ENCODE assay signal across 30 mouse cellular contexts in the genomic region with DNA sequence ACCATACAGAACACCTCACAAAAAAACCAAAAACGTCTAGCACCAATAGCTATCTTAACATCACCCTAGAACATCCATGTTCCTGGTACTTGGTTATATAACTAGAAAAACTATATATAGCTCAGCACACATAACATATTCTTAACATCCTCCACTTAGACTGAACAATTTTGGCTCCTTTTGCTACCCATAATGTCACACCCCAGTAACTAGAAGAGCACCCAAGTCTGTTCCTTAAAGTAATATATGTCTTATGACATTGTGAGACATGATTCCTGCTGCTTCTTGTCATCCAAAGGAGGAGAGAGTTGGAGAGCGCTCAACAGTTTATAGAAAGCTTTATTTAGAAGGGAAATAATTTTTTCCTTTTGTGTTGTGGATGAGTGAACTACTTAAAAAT.
DNase-seq lines count a peak whose midpoint lies in the region; ATAC-seq and TF ChIP-seq lines count a peak whose summit lies in the region.
"Had no signal": no experiment of that assay in that cellular context is flagged by ENCODE, and none has a peak within 500 bp of the region (broad histone marks: within the 10 kb centered on the region; RNA-seq: fewer than 3 reads in every experiment).

No protein-coding gene starts in this region.

- WGBS in forebrain, postnatal 0 days, result 79% methylated on average over 2 of the region's 2 CpGs
- WGBS in forebrain, embryonic 14.5 days, result 80% methylated on average over 2 of the region's 2 CpGs
- 80% methylated on average over 2 of the region's 2 CpGs for WGBS in limb, embryonic 14.5 days
- 81% methylated on average over 2 of the region's 2 CpGs for WGBS in limb, embryonic 10.5 days

- DNase-seq in forebrain, postnatal 0 days, result no peak
- no peak for DNase-seq in forebrain, embryonic 14.5 days (ENCODE audit: low spot score)
- peak; percentile 1 for DNase-seq in limb, embryonic 14.5 days (ENCODE audit: low spot score)
- DNase-seq in limb, embryonic 10.5 days (ENCODE audit: low spot score), result no peak
- no peak for DNase-seq in left cerebral cortex, adult 18-20 months (ENCODE audit: low spot score in 2 of 2)
- DNase-seq: adrenal gland, postnatal 10 days; adrenal gland, postnatal 36 days; cerebellum, adult 11 months; cerebellum, adult 2 months; cerebellum, adult 9-11 months; cerebellum, postnatal 25 days; gastrocnemius, postnatal 25 days; heart, adult 18-20 months; heart, postnatal 10 days; heart, postnatal 36 days had no signal

- no peak for TF ChIP-seq POLR2A in limb, embryonic 14.5 days (IDR thresholded peaks at IDR 0.05; ENCODE audit: borderline replicate concordance, extremely low read depth, insufficient read depth, insufficient read length)
- TF ChIP-seq POLR2A in myocyte (IDR thresholded peaks at IDR 0.05; ENCODE audit: insufficient read length, low read depth), result no peak

- no peaks in the 10 kb centered on the region for H3K36me3 ChIP-seq in forebrain, postnatal 0 days (ENCODE audit: insufficient read depth)
- no peaks in the 10 kb centered on the region for H3K36me3 ChIP-seq in forebrain, embryonic 14.5 days (ENCODE audit: control insufficient read depth, insufficient read depth, low read length)
- H3K36me3 ChIP-seq in limb, embryonic 14.5 days (ENCODE audit: control insufficient read depth, insufficient read depth, low read length), result no peaks in the 10 kb centered on the region
- H3K36me3 ChIP-seq in limb, embryonic 10.5 days, result no peaks in the 10 kb centered on the region
- no peaks in the 10 kb centered on the region for H3K36me3 ChIP-seq in myocyte (ENCODE audit: control insufficient read depth, insufficient read depth)
- H3K36me3 ChIP-seq: embryonic facial prominence, embryonic 12.5 days; embryonic facial prominence, embryonic 15.5 days; forebrain, embryonic 12.5 days; G1E; heart, embryonic 12.5 days; heart, embryonic 15.5 days; hindbrain, embryonic 10.5 days; hindbrain, embryonic 13.5 days; intestine, embryonic 15.5 days had no signal

- no peaks in the 10 kb centered on the region for H3K4me1 ChIP-seq in forebrain, postnatal 0 days (ENCODE audit: insufficient read depth)
- no peaks in the 10 kb centered on the region for H3K4me1 ChIP-seq in forebrain, embryonic 14.5 days (ENCODE audit: control insufficient read depth, insufficient read depth, low read length)
- H3K4me1 ChIP-seq in limb, embryonic 14.5 days (ENCODE audit: control insufficient read depth, insufficient read depth, low read length), result peaks cover 16% of the 10 kb centered on the region
- peaks cover 4% of the 10 kb centered on the region; the same call in 1 of the 2 replicates for H3K4me1 ChIP-seq in limb, embryonic 10.5 days
- H3K4me1 ChIP-seq: embryonic facial prominence, embryonic 12.5 days; embryonic facial prominence, embryonic 15.5 days; heart, embryonic 15.5 days; hindbrain, embryonic 10.5 days; hindbrain, embryonic 13.5 days; intestine, embryonic 15.5 days had no signal

- H3K79me2 ChIP-seq in myocyte (ENCODE audit: control insufficient read depth, insufficient read depth), result no peaks in the 10 kb centered on the region

- H3K9ac ChIP-seq in forebrain, postnatal 0 days, result no peak overlapping the region
- no peak overlapping the region for H3K9ac ChIP-seq in forebrain, embryonic 14.5 days (ENCODE audit: low read length)
- H3K9ac ChIP-seq in limb, embryonic 14.5 days (ENCODE audit: low read depth, low read length, severe bottlenecking), result no peak overlapping the region
- H3K9ac ChIP-seq: embryonic facial prominence, embryonic 12.5 days; embryonic facial prominence, embryonic 15.5 days; forebrain, embryonic 12.5 days; heart, embryonic 12.5 days; heart, embryonic 15.5 days; hindbrain, embryonic 13.5 days; intestine, embryonic 15.5 days had no signal

- TF ChIP-seq CTCF in forebrain, postnatal 0 days (IDR thresholded peaks at IDR 0.05; ENCODE audit: low read depth), result no peak

- H3K27ac ChIP-seq in forebrain, postnatal 0 days (ENCODE audit: low read depth, low read length), result no peak overlapping the region
- no peak overlapping the region for H3K27ac ChIP-seq in forebrain, embryonic 14.5 days (ENCODE audit: low read depth, low read length)
- H3K27ac ChIP-seq in limb, embryonic 14.5 days (replicated peaks; ENCODE audit: low read depth, low read length), result no peak overlapping the region
- no peak overlapping the region for H3K27ac ChIP-seq in limb, embryonic 10.5 days
- H3K27ac ChIP-seq: embryonic facial prominence, embryonic 12.5 days; embryonic facial prominence, embryonic 15.5 days; forebrain, embryonic 12.5 days; heart, embryonic 15.5 days; hindbrain, embryonic 10.5 days; hindbrain, embryonic 13.5 days; intestine, embryonic 15.5 days had no signal

- H3K27me3 ChIP-seq in forebrain, postnatal 0 days (ENCODE audit: insufficient read depth, low read length), result no peaks in the 10 kb centered on the region
- H3K27me3 ChIP-seq in forebrain, embryonic 14.5 days (replicated peaks; ENCODE audit: control insufficient read depth, insufficient read depth, low read length), result no peaks in the 10 kb centered on the region
- no peaks in the 10 kb centered on the region for H3K27me3 ChIP-seq in limb, embryonic 14.5 days (ENCODE audit: control insufficient read depth, insufficient read depth, low read length)
- H3K27me3 ChIP-seq in limb, embryonic 10.5 days (ENCODE audit: low read depth, poor library complexity, severe bottlenecking), result no peaks in the 10 kb centered on the region
- H3K27me3 ChIP-seq in myocyte (ENCODE audit: control insufficient read depth, insufficient read depth, insufficient read length), result no peaks in the 10 kb centered on the region
- H3K27me3 ChIP-seq: CH12.LX; embryonic facial prominence, embryonic 12.5 days; embryonic facial prominence, embryonic 15.5 days; heart, embryonic 12.5 days; heart, embryonic 15.5 days; hindbrain, embryonic 13.5 days; intestine, embryonic 15.5 days; Patski had no signal

- peak; percentile 77 for ATAC-seq in forebrain, postnatal 0 days
- no peak for ATAC-seq in forebrain, embryonic 14.5 days
- no peak for ATAC-seq in limb, embryonic 14.5 days (ENCODE audit: low FRiP score, low read depth)
- ATAC-seq: forebrain, embryonic 16.5 days; hindbrain, embryonic 16.5 days; intestine, embryonic 15.5 days had no signal

- H3ac ChIP-seq in myocyte (ENCODE audit: control insufficient read depth, insufficient read length), result no peak overlapping the region

- H3K9me3 ChIP-seq in forebrain, postnatal 0 days (ENCODE audit: low read length), result no peaks in the 10 kb centered on the region
- no peaks in the 10 kb centered on the region for H3K9me3 ChIP-seq in forebrain, embryonic 14.5 days (replicated peaks; ENCODE audit: control insufficient read depth, low read length)
- no peaks in the 10 kb centered on the region for H3K9me3 ChIP-seq in limb, embryonic 14.5 days (ENCODE audit: control insufficient read depth, low read length)
- no peaks in the 10 kb centered on the region for H3K9me3 ChIP-seq in limb, embryonic 10.5 days (replicated peaks)
- H3K9me3 ChIP-seq: embryonic facial prominence, embryonic 12.5 days; embryonic facial prominence, embryonic 15.5 days; forebrain, embryonic 12.5 days; G1E; heart, embryonic 12.5 days; heart, embryonic 15.5 days; hindbrain, embryonic 10.5 days; hindbrain, embryonic 13.5 days; intestine, embryonic 15.5 days had no signal

- H3K4me3 ChIP-seq in forebrain, postnatal 0 days (ENCODE audit: low read depth, low read length), result no peak overlapping the region
- H3K4me3 ChIP-seq in forebrain, embryonic 14.5 days (ENCODE audit: low read depth, low read length), result no peak overlapping the region
- H3K4me3 ChIP-seq in limb, embryonic 14.5 days (replicated peaks; ENCODE audit: low read length), result no peak overlapping the region
- no peak overlapping the region for H3K4me3 ChIP-seq in limb, embryonic 10.5 days
- H3K4me3 ChIP-seq in myocyte, result no peak overlapping the region
- H3K4me3 ChIP-seq: embryonic facial prominence, embryonic 12.5 days; embryonic facial prominence, embryonic 15.5 days; erythroblast, embryonic 14.5 days; forebrain, embryonic 12.5 days; heart, embryonic 12.5 days; heart, embryonic 15.5 days; hindbrain, embryonic 10.5 days; hindbrain, embryonic 13.5 days; intestine, embryonic 15.5 days had no signal

- H3K4me2 ChIP-seq in forebrain, postnatal 0 days (ENCODE audit: low read depth), result no peak overlapping the region
- no peak overlapping the region for H3K4me2 ChIP-seq in forebrain, embryonic 14.5 days (ENCODE audit: low read length)
- no peak overlapping the region for H3K4me2 ChIP-seq in limb, embryonic 14.5 days (replicated peaks; ENCODE audit: low read depth, low read length, severe bottlenecking)
- peak overlapping the region; percentile 57 for H3K4me2 ChIP-seq in myocyte (ENCODE audit: low read depth)
- H3K4me2 ChIP-seq: embryonic facial prominence, embryonic 12.5 days; embryonic facial prominence, embryonic 15.5 days; forebrain, embryonic 12.5 days; heart, embryonic 12.5 days; heart, embryonic 15.5 days; hindbrain, embryonic 13.5 days; intestine, embryonic 15.5 days had no signal

TF ChIP-seq in myocyte, 11 proteins besides CTCF, POLR2A, EP300 and RAD21:
- TF ChIP-seq MAX (IDR thresholded peaks at IDR 0.05; ENCODE audit: low read depth), result no peak
- no peak for TF ChIP-seq USF1 (IDR thresholded peaks at IDR 0.05; ENCODE audit: low read depth)
- TF ChIP-seq TCF3 (IDR thresholded peaks at IDR 0.05; ENCODE audit: insufficient read length, low read depth), result no peak
- TF ChIP-seq SRF (IDR thresholded peaks at IDR 0.05; ENCODE audit: control insufficient read depth, insufficient read length, low read depth), result no peak
- TF ChIP-seq POLR2AphosphoS2 (IDR thresholded peaks at IDR 0.05; ENCODE audit: insufficient read length, low read depth), result no peak
- no peak for TF ChIP-seq MYOG (IDR thresholded peaks at IDR 0.05; ENCODE audit: control insufficient read depth in 1 of 3, insufficient read depth in 1 of 3, insufficient read length in 2 of 3, low read depth in 2 of 3)
- no peak for TF ChIP-seq REST (IDR thresholded peaks at IDR 0.05; ENCODE audit: insufficient read depth, insufficient read length)
- TF ChIP-seq TCF12 (IDR thresholded peaks at IDR 0.05; ENCODE audit: insufficient read depth, poor library complexity, severe bottlenecking), result no peak
- TF ChIP-seq E2F4 (IDR thresholded peaks at IDR 0.05; ENCODE audit: insufficient read depth), result no peak
- TF ChIP-seq CEBPB (IDR thresholded peaks at IDR 0.05; ENCODE audit: insufficient read depth, poor library complexity, severe bottlenecking), result no peak
- TF ChIP-seq MYOD1 (IDR thresholded peaks at IDR 0.05; ENCODE audit: control insufficient read depth in 1 of 3, insufficient read length in 2 of 3, low read depth in 2 of 3), result no peak
TF ChIP-seq in myocyte: peak in this region for 0.
